Mouse (Mus musculus): ENCODE results near the gene Pcca. TPM values are rescaled to one million over a fixed set of nuclear protein-coding genes. Genes with fewer than 3 reads are reported as not detected.

Pcca gene
- polyA plus RNA-seq, 1 experiment: 25.1 TPM

DNA sequence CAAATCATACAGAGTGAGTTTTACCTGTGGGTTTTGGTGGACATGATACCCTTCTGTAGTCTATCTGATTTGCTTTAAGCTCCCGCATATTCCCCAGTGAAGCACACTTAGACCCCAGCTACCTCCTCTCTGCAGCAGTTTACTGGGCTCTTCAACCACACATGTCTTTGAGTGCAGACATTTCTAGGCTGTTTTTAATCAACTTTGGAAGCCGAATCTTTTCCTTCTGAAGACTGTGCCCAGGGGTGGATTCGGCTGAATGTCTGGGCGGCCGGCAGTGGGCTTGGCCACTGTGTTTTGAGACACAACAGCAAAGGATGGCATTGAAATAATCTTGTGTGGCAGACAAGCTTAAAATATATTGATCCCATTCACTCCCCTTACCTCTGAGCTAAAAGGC, 46.8 kb upstream of the Pcca start:
- TF ChIP-seq POLR2A (IDR thresholded peaks at IDR 0.05; ENCODE audit: insufficient read depth, low read length): no peak
- no peak for TF ChIP-seq CTCF (IDR thresholded peaks at IDR 0.05; ENCODE audit: low read depth, low read length)
- TF ChIP-seq EP300 (IDR thresholded peaks at IDR 0.05; ENCODE audit: insufficient read depth, low read depth, low read length): no peak
- Histone ChIP-seq H3K9ac (ENCODE audit: low read depth, poor library complexity, severe bottlenecking) (no peak overlapping the region), H3K9me3 (replicated peaks; ENCODE audit: control insufficient read depth, insufficient read depth, low read length, poor library complexity, severe bottlenecking) (no peaks in the 10 kb centered on the region), H3K4me1 (ENCODE audit: control insufficient read depth, insufficient read depth, low read length) (no peaks in the 10 kb centered on the region), H3K36me3 (ENCODE audit: control insufficient read depth, insufficient read depth, low read length, poor library complexity, severe bottlenecking) (no peaks in the 10 kb centered on the region), H3K27me3 (ENCODE audit: control insufficient read depth, insufficient read depth, low read length, poor library complexity, severe bottlenecking) (peaks cover 40% of the 10 kb centered on the region), H3K27ac (ENCODE audit: insufficient read depth, low read length) (no peak overlapping the region), H3K4me3 (ENCODE audit: low read depth, low read length) (no peak overlapping the region)

DNA sequence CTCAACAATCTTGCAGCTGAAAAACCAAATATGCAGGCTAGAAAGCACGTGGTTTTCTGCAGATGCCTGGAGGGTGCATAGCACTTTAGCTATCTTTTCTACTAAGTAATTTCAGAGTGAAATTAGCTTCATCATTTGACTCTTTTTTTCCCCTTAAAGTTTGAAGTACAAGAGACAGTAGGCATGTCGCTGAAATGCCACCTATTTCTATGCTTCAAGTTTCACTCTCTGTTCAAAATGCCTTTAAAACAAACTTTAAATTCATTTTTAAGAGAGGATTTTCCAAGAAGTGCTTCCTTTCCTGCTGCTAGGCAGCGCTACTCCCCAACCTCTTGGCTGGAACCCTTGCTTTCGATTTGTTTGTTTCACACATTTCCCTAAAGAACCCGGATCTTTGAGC, 45.1 kb upstream of the Pcca start:
- TF ChIP-seq POLR2A (IDR thresholded peaks at IDR 0.05; ENCODE audit: insufficient read depth, low read length) (no peak), CTCF (IDR thresholded peaks at IDR 0.05; ENCODE audit: low read depth, low read length) (no peak), EP300 (IDR thresholded peaks at IDR 0.05; ENCODE audit: insufficient read depth, low read depth, low read length) (no peak)
- Histone ChIP-seq H3K4me3 (ENCODE audit: low read depth, low read length) (no peak overlapping the region), H3K27ac (ENCODE audit: insufficient read depth, low read length) (no peak overlapping the region), H3K27me3 (ENCODE audit: control insufficient read depth, insufficient read depth, low read length, poor library complexity, severe bottlenecking) (peaks cover 30% of the 10 kb centered on the region), H3K9me3 (replicated peaks; ENCODE audit: control insufficient read depth, insufficient read depth, low read length, poor library complexity, severe bottlenecking) (no peaks in the 10 kb centered on the region), H3K9ac (ENCODE audit: low read depth, poor library complexity, severe bottlenecking) (no peak overlapping the region), H3K36me3 (ENCODE audit: control insufficient read depth, insufficient read depth, low read length, poor library complexity, severe bottlenecking) (no peaks in the 10 kb centered on the region), H3K4me1 (ENCODE audit: control insufficient read depth, insufficient read depth, low read length) (no peaks in the 10 kb centered on the region)

- H3K4me1 ChIP-seq (ENCODE audit: control insufficient read depth, insufficient read depth, low read length): no peaks in the 10 kb centered on the region
- peaks cover 26% of the 10 kb centered on the region for H3K27me3 ChIP-seq (ENCODE audit: control insufficient read depth, insufficient read depth, low read length, poor library complexity, severe bottlenecking)
- no peak overlapping the region for H3K27ac ChIP-seq (ENCODE audit: insufficient read depth, low read length)
- H3K36me3 ChIP-seq (ENCODE audit: control insufficient read depth, insufficient read depth, low read length, poor library complexity, severe bottlenecking): no peaks in the 10 kb centered on the region
- no peaks in the 10 kb centered on the region for H3K9me3 ChIP-seq (replicated peaks; ENCODE audit: control insufficient read depth, insufficient read depth, low read length, poor library complexity, severe bottlenecking)
- H3K4me3 ChIP-seq (ENCODE audit: low read depth, low read length): no peak overlapping the region
- no peak for TF ChIP-seq EP300 (IDR thresholded peaks at IDR 0.05; ENCODE audit: insufficient read depth, low read depth, low read length)
- no peak for TF ChIP-seq POLR2A (IDR thresholded peaks at IDR 0.05; ENCODE audit: insufficient read depth, low read length)
- TF ChIP-seq CTCF (IDR thresholded peaks at IDR 0.05; ENCODE audit: low read depth, low read length): no peak
- no peak overlapping the region for H3K9ac ChIP-seq (ENCODE audit: low read depth, poor library complexity, severe bottlenecking)
Measured at GRCm38 (mm10) chr14:122489686-122490414, 44.3 kb upstream of the Pcca start.

- Histone ChIP-seq H3K4me1 (ENCODE audit: control insufficient read depth, insufficient read depth, low read length) (no peaks in the 10 kb centered on the region), H3K27me3 (ENCODE audit: control insufficient read depth, insufficient read depth, low read length, poor library complexity, severe bottlenecking) (peaks cover 18% of the 10 kb centered on the region), H3K9ac (ENCODE audit: low read depth, poor library complexity, severe bottlenecking) (no peak within 1 kb of the TSS), H3K9me3 (replicated peaks; ENCODE audit: control insufficient read depth, insufficient read depth, low read length, poor library complexity, severe bottlenecking) (no peaks in the 10 kb centered on the region), H3K4me3 (ENCODE audit: low read depth, low read length) (peak within 1 kb of the TSS; percentile 60), H3K36me3 (ENCODE audit: control insufficient read depth, insufficient read depth, low read length, poor library complexity, severe bottlenecking) (no peaks in the 10 kb centered on the region), H3K27ac (ENCODE audit: insufficient read depth, low read length) (no peak within 1 kb of the TSS)
- TF ChIP-seq EP300 (IDR thresholded peaks at IDR 0.05; ENCODE audit: insufficient read depth, low read depth, low read length) (0 out of 2 replicates have a peak, but pooled peaks have one; percentile 17), POLR2A (IDR thresholded peaks at IDR 0.05; ENCODE audit: insufficient read depth, low read length) (no peak)
Measured at GRCm38 (mm10) chr14:122490441-122491328, 43.4 kb upstream of the Pcca start, which contains the start of gene Gm10837. Gene Gm10837, plus strand, starts transcription at chr14:122490586.

DNA sequence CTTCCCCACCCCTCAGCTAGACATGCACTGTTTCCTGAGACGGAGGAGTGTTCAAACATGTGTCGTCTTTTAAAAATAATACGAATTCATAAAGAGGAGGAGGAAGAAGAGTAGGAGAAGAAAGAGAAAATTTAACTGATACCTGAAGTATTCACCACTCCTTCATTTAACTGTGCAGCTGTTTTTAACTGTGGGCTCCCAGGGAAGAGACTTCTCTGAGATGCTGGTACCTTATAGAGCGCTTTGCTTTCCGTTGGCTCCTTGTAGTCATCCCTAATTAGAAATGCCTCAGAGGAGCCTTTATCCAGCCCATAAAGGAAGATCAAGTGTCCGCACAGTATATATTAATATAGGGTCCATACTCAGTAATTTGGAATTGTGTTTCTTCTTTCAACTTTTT, 42.6 kb upstream of the Pcca start:
- TF ChIP-seq POLR2A (IDR thresholded peaks at IDR 0.05; ENCODE audit: insufficient read depth, low read length): no peak
- TF ChIP-seq EP300 (IDR thresholded peaks at IDR 0.05; ENCODE audit: insufficient read depth, low read depth, low read length): no peak
- TF ChIP-seq CTCF (IDR thresholded peaks at IDR 0.05; ENCODE audit: low read depth, low read length): no peak
- H3K9ac ChIP-seq (ENCODE audit: low read depth, poor library complexity, severe bottlenecking): no peak overlapping the region
- H3K27me3 ChIP-seq (ENCODE audit: control insufficient read depth, insufficient read depth, low read length, poor library complexity, severe bottlenecking): peaks cover 15% of the 10 kb centered on the region
- no peaks in the 10 kb centered on the region for H3K9me3 ChIP-seq (replicated peaks; ENCODE audit: control insufficient read depth, insufficient read depth, low read length, poor library complexity, severe bottlenecking)
- no peak overlapping the region for H3K4me3 ChIP-seq (ENCODE audit: low read depth, low read length)
- H3K27ac ChIP-seq (ENCODE audit: insufficient read depth, low read length): no peak overlapping the region
- H3K4me1 ChIP-seq (ENCODE audit: control insufficient read depth, insufficient read depth, low read length): no peaks in the 10 kb centered on the region
- no peaks in the 10 kb centered on the region for H3K36me3 ChIP-seq (ENCODE audit: control insufficient read depth, insufficient read depth, low read length, poor library complexity, severe bottlenecking)

DNA sequence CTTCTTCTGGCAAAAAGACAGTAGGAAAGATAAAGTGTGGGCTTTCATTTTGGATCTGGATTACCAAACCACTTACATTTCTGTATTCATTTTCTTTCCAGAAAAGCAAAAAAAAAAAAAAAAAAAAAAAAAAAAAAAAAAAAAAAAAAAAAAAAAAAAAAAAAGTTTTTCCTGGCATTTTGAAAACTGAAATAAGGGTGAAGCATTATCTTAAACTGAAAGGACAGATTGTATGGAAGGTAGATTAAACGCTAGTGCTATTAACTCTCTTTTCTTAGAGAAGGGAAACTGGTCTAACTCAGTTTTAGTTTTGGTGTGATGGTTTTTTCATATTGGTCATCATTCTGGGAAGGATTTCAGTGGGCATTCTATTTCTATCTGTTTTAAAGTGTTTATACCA, 42.1 kb upstream of the Pcca start:
- Histone ChIP-seq H3K4me3 (ENCODE audit: low read depth, low read length) (no peak overlapping the region), H3K27me3 (ENCODE audit: control insufficient read depth, insufficient read depth, low read length, poor library complexity, severe bottlenecking) (peaks cover 15% of the 10 kb centered on the region), H3K9ac (ENCODE audit: low read depth, poor library complexity, severe bottlenecking) (no peak overlapping the region), H3K4me1 (ENCODE audit: control insufficient read depth, insufficient read depth, low read length) (no peaks in the 10 kb centered on the region), H3K36me3 (ENCODE audit: control insufficient read depth, insufficient read depth, low read length, poor library complexity, severe bottlenecking) (no peaks in the 10 kb centered on the region), H3K9me3 (replicated peaks; ENCODE audit: control insufficient read depth, insufficient read depth, low read length, poor library complexity, severe bottlenecking) (no peaks in the 10 kb centered on the region), H3K27ac (ENCODE audit: insufficient read depth, low read length) (no peak overlapping the region)
- TF ChIP-seq EP300 (IDR thresholded peaks at IDR 0.05; ENCODE audit: insufficient read depth, low read depth, low read length): no peak
- no peak for TF ChIP-seq CTCF (IDR thresholded peaks at IDR 0.05; ENCODE audit: low read depth, low read length)
- no peak for TF ChIP-seq POLR2A (IDR thresholded peaks at IDR 0.05; ENCODE audit: insufficient read depth, low read length)

Data from ES-Bruce4 (cell line).